ENCODE assay signal across 8 mouse cellular contexts in the genomic region with DNA sequence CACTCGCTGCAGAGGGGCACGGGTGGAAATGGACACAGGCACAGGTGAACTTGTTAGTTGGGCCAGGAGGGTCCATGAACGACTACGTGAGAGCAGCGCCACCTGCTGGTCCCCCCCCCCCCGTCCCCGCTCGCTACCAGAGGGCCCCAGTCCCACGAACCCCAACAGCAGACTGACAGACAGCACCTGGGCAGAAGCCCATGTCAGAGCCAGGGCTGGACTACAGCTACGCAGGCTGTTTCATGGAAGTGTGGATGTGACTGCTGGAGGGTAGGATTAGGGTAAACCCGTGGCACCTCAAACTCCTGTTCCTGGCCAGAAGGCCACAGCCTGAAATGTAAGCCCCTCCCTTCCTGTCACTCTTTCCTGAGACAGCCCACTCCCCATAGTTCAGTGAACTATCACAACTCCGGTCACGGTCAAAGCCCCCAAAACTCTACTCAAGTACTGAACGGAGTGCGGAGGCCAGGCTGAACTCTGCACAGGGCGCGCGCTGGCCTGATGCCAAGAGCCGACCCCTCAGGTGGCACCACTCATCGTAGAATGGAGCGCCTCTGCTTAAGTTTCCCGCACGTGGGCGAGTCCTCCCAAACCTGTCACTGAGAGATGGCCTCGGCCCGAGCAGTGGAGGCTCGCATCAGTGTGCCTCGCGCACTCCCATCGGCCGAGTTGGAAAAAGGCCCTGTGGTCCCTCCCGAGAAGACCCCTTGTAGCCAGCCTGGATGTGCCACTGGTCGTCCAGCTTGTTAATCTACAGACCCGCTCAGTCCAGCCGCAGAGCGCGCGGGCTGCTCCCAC. TPM values are rescaled to one million over a fixed set of nuclear protein-coding genes. Genes with fewer than 3 reads are reported as not detected.
A peak's percentile ranks its signal among the peaks of the same experiment; 100 is the strongest.
DNase-seq lines count a peak whose midpoint lies in the region; ATAC-seq and TF ChIP-seq lines count a peak whose summit lies in the region.

No protein-coding gene starts in this region.

- H3K79me2 ChIP-seq in C2C12 (ENCODE audit: control insufficient read depth, insufficient read depth): no peaks in the 10 kb centered on the region
- no peaks in the 10 kb centered on the region for H3K79me2 ChIP-seq in heart, adult 2 months (replicated peaks; ENCODE audit: control insufficient read depth, insufficient read depth, low read length)

- H3K4me2 ChIP-seq in lung, embryonic 14.5 days: peak overlapping the region; percentile 100

- H3K36me3 ChIP-seq in C2C12 (ENCODE audit: control insufficient read depth, insufficient read depth) (peaks cover 37% of the 10 kb centered on the region), G1E (replicated peaks) (peaks cover 83% of the 10 kb centered on the region)
- no peaks in the 10 kb centered on the region for H3K36me3 ChIP-seq in heart, adult 2 months (ENCODE audit: control insufficient read depth, insufficient read depth, low read length)
- peaks cover 48% of the 10 kb centered on the region for H3K36me3 ChIP-seq in lung, embryonic 14.5 days (ENCODE audit: insufficient read depth)

- ATAC-seq in G1E (ENCODE audit: extremely low read depth, insufficient number of reproducible peaks, low FRiP score, poor library complexity, severe bottlenecking): no peak
- peak; percentile 39 for ATAC-seq in lung, embryonic 14.5 days (ENCODE audit: insufficient read depth)

- 1% methylated on average over 38 of the region's 38 CpGs for WGBS in heart, adult 2 months
- under 1% methylated on average over 38 of the region's 38 CpGs for WGBS in lung, embryonic 14.5 days
- WGBS in olfactory bulb, adult 2 months: 1% methylated on average over 38 of the region's 38 CpGs

- peak overlapping the region; percentile 76 for H3K27ac ChIP-seq in heart, adult 2 months
- peak overlapping the region; percentile 80 for H3K27ac ChIP-seq in lung, embryonic 14.5 days (ENCODE audit: low read depth)
- H3K27ac ChIP-seq in olfactory bulb, adult 2 months (ENCODE audit: insufficient read depth, low read depth, low read length): no peak overlapping the region

- H3ac ChIP-seq in C2C12 (ENCODE audit: control insufficient read depth, insufficient read length, low read depth): peak overlapping the region; percentile 80

- no peaks in the 10 kb centered on the region for H3K9me3 ChIP-seq in G1E (replicated peaks)
- H3K9me3 ChIP-seq in lung, embryonic 14.5 days (ENCODE audit: low read depth, low read length): no peaks in the 10 kb centered on the region

- H3K27me3 ChIP-seq in C2C12 (ENCODE audit: control insufficient read depth, insufficient read depth, insufficient read length) (no peaks in the 10 kb centered on the region), G1E (ENCODE audit: insufficient read depth, low read length) (no peaks in the 10 kb centered on the region)
- H3K27me3 ChIP-seq in heart, adult 2 months (ENCODE audit: control insufficient read depth, insufficient read depth, low read length): no peaks in the 10 kb centered on the region
- H3K27me3 ChIP-seq in lung, embryonic 14.5 days (ENCODE audit: insufficient read depth, low read length): no peaks in the 10 kb centered on the region

- no peak for TF ChIP-seq EP300 in heart, adult 2 months (IDR thresholded peaks at IDR 0.05; ENCODE audit: insufficient read depth, low read depth, low read length)

- TF ChIP-seq CTCF in C2C12 (IDR thresholded peaks at IDR 0.05; ENCODE audit: control insufficient read depth, insufficient read depth, insufficient read length) (peak; percentile 89), G1E (IDR thresholded peaks at IDR 0.05; ENCODE audit: low read depth, low read length) (peak; percentile 56; the same call in 1 of the 2 replicates)
- peak; percentile 79 for TF ChIP-seq CTCF in heart, adult 2 months (IDR thresholded peaks at IDR 0.05)
- TF ChIP-seq CTCF in lung, embryonic 14.5 days (IDR thresholded peaks at IDR 0.05; ENCODE audit: low read depth): peak; percentile 86
- peak; percentile 63 for TF ChIP-seq CTCF in olfactory bulb, adult 2 months (IDR thresholded peaks at IDR 0.05; ENCODE audit: insufficient read depth, low read depth, low read length)

- intact Hi-C loops in heart, adult 2 months (cut with DNase I): loop anchor here (1.0 to 5.0 kb wide), 5 partner anchors 54 to 224 kb away; a partner anchor contains a TSS

- H3K4me3 ChIP-seq in C2C12 (ENCODE audit: insufficient read depth, poor library complexity, severe bottlenecking): peak overlapping the region; percentile 53
- peak overlapping the region; percentile 81 for H3K4me3 ChIP-seq in G1E (ENCODE audit: low read depth, low read length)
- H3K4me3 ChIP-seq in heart, adult 2 months: peak overlapping the region; percentile 65
- H3K4me3 ChIP-seq in lung, embryonic 14.5 days (ENCODE audit: low read depth, low read length): peak overlapping the region; percentile 65
- peak overlapping the region; percentile 64 for H3K4me3 ChIP-seq in olfactory bulb, adult 2 months (ENCODE audit: insufficient read depth, low read depth, low read length)

- TF ChIP-seq POLR2A in heart, adult 2 months (IDR thresholded peaks at IDR 0.05; ENCODE audit: insufficient read depth, low read depth, low read length): no peak
- TF ChIP-seq POLR2A in olfactory bulb, adult 2 months (IDR thresholded peaks at IDR 0.05; ENCODE audit: insufficient read depth, low read depth, low read length): no peak

- peaks cover 64% of the 10 kb centered on the region for H3K4me1 ChIP-seq in G1E (ENCODE audit: insufficient read depth, low read depth, low read length)
- H3K4me1 ChIP-seq in heart, adult 2 months (ENCODE audit: control insufficient read depth, insufficient read depth, low read length): peaks cover 5% of the 10 kb centered on the region; the same call in 1 of the 2 replicates
- peaks cover 7% of the 10 kb centered on the region for H3K4me1 ChIP-seq in lung, embryonic 14.5 days (ENCODE audit: insufficient read depth)
- peaks cover 23% of the 10 kb centered on the region for H3K4me1 ChIP-seq in olfactory bulb, adult 2 months (ENCODE audit: control insufficient read depth, insufficient read depth, low read length)

- peak overlapping the region; percentile 58 for H3K9ac ChIP-seq in heart, adult 2 months (ENCODE audit: low read depth, low read length)
- H3K9ac ChIP-seq in lung, embryonic 14.5 days: peak overlapping the region; percentile 66

- no peaks in the 10 kb centered on the region for H3K79me3 ChIP-seq in C2C12 (ENCODE audit: low read depth)

- DNase-seq in G1E (ENCODE audit: low spot score): peak; percentile 91
- DNase-seq in cerebellum, postnatal 36 days: peak; percentile 44 to 53
- peak; percentile 58 to 76 for DNase-seq in heart, adult 2 months
- peak; percentile 47 for DNase-seq in kidney, adult 11 months
- peak; percentile 70 for DNase-seq in lung, embryonic 14.5 days
- DNase-seq in left cerebral cortex, adult 11 months (ENCODE audit: low spot score): no peak

TF ChIP-seq in C2C12, 6 proteins besides CTCF, POLR2A, EP300 and RAD21 (continues in another document):
- TF ChIP-seq FOSL1 (IDR thresholded peaks at IDR 0.05; ENCODE audit: insufficient read depth, low read length, poor library complexity, severe bottlenecking): no peak
- TF ChIP-seq CEBPB (IDR thresholded peaks at IDR 0.05; ENCODE audit: low read depth): no peak
- TF ChIP-seq MYOD1 (IDR thresholded peaks at IDR 0.05; ENCODE audit: control insufficient read depth, insufficient read length, low read depth): no peak
- TF ChIP-seq MAX (IDR thresholded peaks at IDR 0.05): no peak

RNA-seq across cellular contexts. Expression of a gene that starts 0.6 kb away (rescaled TPM):
- polyA plus RNA-seq in C2C12 (2012; fragmentation: generic; extraction: Trizol): 57.6 TPM
- 250 and 284 TPM in 2 replicates for total RNA-seq in G1E (2014; fragmentation: Nextera tagmentation)
- total RNA-seq in G1E (2017): 67.2 and 81.2 TPM in 2 replicates
- polyA plus RNA-seq in G1E (2012): 60.9 and 158 TPM in 2 replicates
- total RNA-seq in heart, adult 2 months (2021): 10 to 100 TPM; 26.4 to 34.2 TPM
- polyA plus RNA-seq in heart, adult 2 months (2012; rRNA removed): 51.4 and 53.0 TPM in 2 replicates
- 168 and 173 TPM in 2 replicates for polyA plus RNA-seq in lung, embryonic 14.5 days (2014; fragmentation: Nextera tagmentation; extraction: Ambion mirVana)
- not detected in 2 replicates for polyA plus RNA-seq in olfactory bulb, adult 2 months (2012; ENCODE audit: insufficient read depth, insufficient read length, low replicate concordance, missing spikeins)

RNA-seq across cellular contexts. Expression of a gene that starts 0.8 kb away (rescaled TPM):
- polyA plus RNA-seq in C2C12 (2012; fragmentation: generic; extraction: Trizol) (13.5 TPM), G1E (2012) (23.3 and 25.4 TPM in 2 replicates)
- total RNA-seq in G1E (2014; fragmentation: Nextera tagmentation) (6.4 and 12.1 TPM in 2 replicates), G1E (2017) (20.0 and 22.2 TPM in 2 replicates)
- total RNA-seq in heart, adult 2 months (2021): 1 to 10 TPM; 4.2 to 4.5 TPM
- polyA plus RNA-seq in heart, adult 2 months (2012; rRNA removed): 12.5 and 12.7 TPM in 2 replicates
- polyA plus RNA-seq in lung, embryonic 14.5 days (2014; fragmentation: Nextera tagmentation; extraction: Ambion mirVana): 44.1 and 46.1 TPM in 2 replicates
- not detected in 2 replicates for polyA plus RNA-seq in olfactory bulb, adult 2 months (2012; ENCODE audit: insufficient read depth, insufficient read length, low replicate concordance, missing spikeins)

RNA-seq across cellular contexts. Expression of a gene that starts 8.3 kb away (rescaled TPM):
- polyA plus RNA-seq in C2C12 (2012; fragmentation: generic; extraction: Trizol): 2.5 TPM
- total RNA-seq in G1E (2014; fragmentation: Nextera tagmentation): 2.1 TPM in 1 of 2 replicates, not detected in the other
- 0.66 and 0.81 TPM in 2 replicates for total RNA-seq in G1E (2017)
- 1.3 and 2.6 TPM in 2 replicates for polyA plus RNA-seq in G1E (2012)
- total RNA-seq in heart, adult 2 months (2021): under 1 TPM; 0.70 to 0.99 TPM
- polyA plus RNA-seq in heart, adult 2 months (2012; rRNA removed): 3.3 and 4.6 TPM in 2 replicates
- 10.3 and 10.7 TPM in 2 replicates for polyA plus RNA-seq in lung, embryonic 14.5 days (2014; fragmentation: Nextera tagmentation; extraction: Ambion mirVana)
- polyA plus RNA-seq in olfactory bulb, adult 2 months (2012; ENCODE audit: insufficient read depth, insufficient read length, low replicate concordance, missing spikeins): not detected in 2 replicates

RNA-seq across cellular contexts. Expression of a gene that starts 14.1 kb away (rescaled TPM):
- 15.4 TPM for polyA plus RNA-seq in C2C12 (2012; fragmentation: generic; extraction: Trizol)
- 16.6 and 37.5 TPM in 2 replicates for total RNA-seq in G1E (2014; fragmentation: Nextera tagmentation)
- 13.1 and 18.4 TPM in 2 replicates for total RNA-seq in G1E (2017)
- 21.0 and 24.2 TPM in 2 replicates for polyA plus RNA-seq in G1E (2012)
- total RNA-seq in heart, adult 2 months (2021): 10 to 100 TPM; 12.1 to 12.9 TPM
- 32.0 and 35.5 TPM in 2 replicates for polyA plus RNA-seq in heart, adult 2 months (2012; rRNA removed)
- polyA plus RNA-seq in lung, embryonic 14.5 days (2014; fragmentation: Nextera tagmentation; extraction: Ambion mirVana): 27.2 and 29.7 TPM in 2 replicates
- polyA plus RNA-seq in olfactory bulb, adult 2 months (2012; ENCODE audit: insufficient read depth, insufficient read length, low replicate concordance, missing spikeins): not detected in 2 replicates

RNA-seq across cellular contexts. Expression of a gene that starts 18.9 kb away (rescaled TPM):
- polyA plus RNA-seq in C2C12 (2012; fragmentation: generic; extraction: Trizol) (51.7 TPM), G1E (2012) (not detected in 2 replicates)
- total RNA-seq in G1E (2014; fragmentation: Nextera tagmentation) (not detected in 2 replicates), G1E (2017) (not detected in 2 replicates)
- total RNA-seq in heart, adult 2 months (2021): 10 to 100 TPM; 17.7 to 19.4 TPM
- polyA plus RNA-seq in heart, adult 2 months (2012; rRNA removed): 42.3 and 379 TPM in 2 replicates
- 14.7 and 19.6 TPM in 2 replicates for polyA plus RNA-seq in lung, embryonic 14.5 days (2014; fragmentation: Nextera tagmentation; extraction: Ambion mirVana)
- not detected in 2 replicates for polyA plus RNA-seq in olfactory bulb, adult 2 months (2012; ENCODE audit: insufficient read depth, insufficient read length, low replicate concordance, missing spikeins)

Comparison
In these comparisons a context has a peak if more than half of its experiments do, and no peak if none do; other contexts are left out.
1. RNA of a gene that starts 0.6 kb away (polyA plus RNA-seq): 168 to 173 TPM in lung, embryonic 14.5 days, 60.9 to 158 TPM in G1E, 57.6 TPM in C2C12 (single experiment) and 51.4 to 53.0 TPM in heart, adult 2 months; not detected in olfactory bulb, adult 2 months; every median in the first group is over 10 times any median in the second.
2. RNA of a gene that starts 0.8 kb away (polyA plus RNA-seq): 44.1 to 46.1 TPM in lung, embryonic 14.5 days, 23.3 to 25.4 TPM in G1E, 13.5 TPM in C2C12 (single experiment) and 12.5 to 12.7 TPM in heart, adult 2 months; not detected in olfactory bulb, adult 2 months; every median in the first group is over 10 times any median in the second.
3. Peak in every context shown above with its lines, with median percentiles within 50 percentile points of each other: H3K4me3 ChIP-seq and CTCF ChIP-seq.